Mouse (Mus musculus): ENCODE measurements at regions not wholly inside any gene's neighbourhood (a gene's known extent, or its start where the extent isn't known, plus 50 kb on each side); places are given as distances from the start of the nearest gene placed in this dataset.
A peak's percentile ranks its signal among the peaks of the same experiment; 100 is the strongest.

DNA sequence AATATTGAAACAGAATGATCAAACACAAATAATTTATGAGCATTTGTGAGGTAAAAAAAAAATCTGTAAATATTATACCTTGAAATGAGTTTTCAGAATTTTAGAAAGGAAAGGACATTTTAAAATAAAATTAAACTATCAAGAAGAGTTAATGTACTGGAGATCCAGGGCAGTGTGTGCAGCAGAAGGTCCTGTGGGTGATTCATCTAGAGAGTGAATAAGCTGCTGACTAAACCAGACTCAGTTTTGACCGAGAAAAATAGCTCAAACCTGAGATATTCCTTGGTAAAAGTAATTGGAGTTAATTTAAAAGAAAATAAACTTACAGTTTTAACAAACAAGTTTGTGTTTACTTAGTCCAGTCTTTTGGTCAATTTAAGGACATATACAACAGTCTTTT is 1118.6 kb upstream of the Celf2 start:
- DNase-seq (ENCODE audit: low read depth, low spot score): no peak

GRCm38 (mm10) chr2:8628485-8629208 is 1119.3 kb upstream of the Celf2 start:
- peak; percentile 26 for DNase-seq (ENCODE audit: low read depth, low spot score)

GRCm38 (mm10) chr2:8638082-8638481 is 1128.7 kb upstream of the Celf2 start:
- DNase-seq (ENCODE audit: low read depth, low spot score): no peak

- peak; percentile 65 for DNase-seq (ENCODE audit: low read depth, low spot score)
These were observed 1129.9 kb upstream of the Celf2 start for GRCm38 (mm10) chr2:8639282-8639681.

DNA sequence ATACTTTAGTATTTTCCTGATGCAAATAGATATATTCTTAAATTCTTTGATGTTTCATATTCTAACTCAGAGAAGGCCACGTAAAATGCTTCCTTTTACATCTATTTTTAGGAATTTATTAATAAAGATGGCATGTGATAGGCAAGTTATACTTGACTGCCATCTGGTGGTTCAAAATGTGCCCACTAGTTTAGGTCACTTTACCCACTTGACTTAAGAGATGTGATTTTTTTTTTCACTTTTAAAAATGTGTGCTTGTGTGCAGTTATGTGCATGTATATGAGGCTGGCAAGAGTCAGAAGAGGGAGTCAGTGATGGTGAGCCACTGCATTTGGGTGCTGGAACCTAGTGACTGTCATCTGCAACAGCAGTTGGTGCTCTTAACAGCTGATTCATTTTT is 1136.1 kb upstream of the Celf2 start:
- no peak for DNase-seq (ENCODE audit: low read depth, low spot score)

GRCm38 (mm10) chr2:8660544-8660943 is 1151.2 kb upstream of the Celf2 start:
- DNase-seq (ENCODE audit: low read depth, low spot score): no peak

- peak; percentile 74 for DNase-seq (ENCODE audit: low read depth, low spot score)
These were observed 1164.5 kb upstream of the Celf2 start for GRCm38 (mm10) chr2:8673751-8674378.

DNA sequence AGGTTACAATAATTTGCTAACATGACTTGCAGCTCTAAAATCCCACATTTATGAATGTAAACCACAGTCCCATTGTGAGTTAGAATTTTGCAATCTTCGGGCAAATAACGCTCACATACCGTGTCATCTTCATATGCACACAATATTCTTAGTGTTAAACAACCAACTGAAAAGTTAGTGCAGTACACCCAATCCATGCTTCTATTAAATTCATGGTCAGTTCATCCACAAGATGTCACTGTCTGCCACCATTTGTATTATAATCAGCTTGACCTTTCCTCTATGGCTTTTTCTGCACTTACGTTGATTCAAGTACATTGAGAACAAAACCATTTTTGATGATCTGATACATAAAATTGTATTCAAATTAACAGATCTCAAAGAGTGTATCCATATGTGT is 1166.2 kb upstream of the Celf2 start:
- peak; percentile 4 for DNase-seq (ENCODE audit: low read depth, low spot score)

DNA sequence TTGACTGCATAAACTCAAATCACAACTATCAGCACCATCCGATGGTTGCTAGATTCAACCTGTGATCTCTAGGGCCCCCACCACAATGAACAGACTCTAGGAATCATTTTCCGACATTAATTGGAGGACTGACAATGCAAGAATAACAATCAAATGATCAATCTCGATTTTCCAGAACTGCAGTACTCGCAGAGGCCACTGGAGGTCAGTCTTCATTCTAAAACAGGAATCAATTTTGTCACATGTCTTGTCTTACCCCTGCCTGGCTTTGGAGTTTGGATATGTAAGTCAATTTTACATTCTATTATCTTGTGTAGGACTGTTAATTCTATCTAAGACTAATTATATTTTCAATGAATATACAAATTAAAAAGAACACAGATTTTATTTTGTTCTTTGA is 1167.2 kb upstream of the Celf2 start:
- DNase-seq (ENCODE audit: low read depth, low spot score): peak; percentile 13

DNA sequence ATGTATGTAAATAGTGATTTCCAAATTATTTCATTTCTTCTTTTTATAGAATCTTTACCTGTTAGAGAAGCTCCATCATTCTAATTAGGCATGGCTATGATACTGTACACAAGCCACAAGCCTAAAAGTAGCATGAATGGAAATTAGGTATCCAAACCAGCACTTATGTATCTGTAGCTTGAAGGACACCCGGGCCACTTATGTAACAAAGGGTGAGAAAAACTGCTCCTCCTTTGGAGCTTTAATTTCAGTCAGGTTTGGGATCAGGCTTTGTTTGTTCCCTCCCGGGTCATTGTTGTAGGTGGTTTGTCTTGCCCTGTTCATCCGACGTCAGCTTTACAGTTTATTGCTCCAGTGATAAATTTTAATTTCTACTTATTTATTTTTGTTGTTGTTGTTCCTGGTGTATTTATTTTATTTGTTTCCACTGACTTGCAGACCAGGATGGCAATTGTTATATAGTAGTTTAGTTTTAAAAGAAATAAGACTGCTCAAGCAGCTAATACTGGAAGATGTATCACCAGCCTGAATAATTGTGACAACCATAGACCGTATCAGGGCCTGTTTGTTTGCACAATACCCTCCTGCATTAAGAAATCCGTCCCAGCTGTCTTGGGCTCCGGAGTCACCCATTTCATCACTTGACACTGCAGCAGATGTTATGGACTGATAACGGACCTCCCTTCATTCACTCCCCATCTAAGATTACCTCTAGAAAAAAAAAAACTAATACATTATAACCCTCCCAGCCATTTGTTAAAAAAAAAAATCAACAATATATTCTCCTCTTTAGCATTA is 1181.7 kb upstream of the Celf2 start:
- DNase-seq (ENCODE audit: low read depth, low spot score): no peak

- no peak for DNase-seq (ENCODE audit: low read depth, low spot score)
These were observed 1151.7 kb upstream of the 4930412O13Rik start for GRCm38 (mm10) chr2:8729306-8729705.

- peak; percentile 25 for DNase-seq (ENCODE audit: low read depth, low spot score)
These were observed 1126.9 kb upstream of the 4930412O13Rik start for GRCm38 (mm10) chr2:8754142-8754541.

GRCm38 (mm10) chr2:8756546-8756945 is 1124.5 kb upstream of the 4930412O13Rik start:
- no peak for DNase-seq (ENCODE audit: low read depth, low spot score)

DNA sequence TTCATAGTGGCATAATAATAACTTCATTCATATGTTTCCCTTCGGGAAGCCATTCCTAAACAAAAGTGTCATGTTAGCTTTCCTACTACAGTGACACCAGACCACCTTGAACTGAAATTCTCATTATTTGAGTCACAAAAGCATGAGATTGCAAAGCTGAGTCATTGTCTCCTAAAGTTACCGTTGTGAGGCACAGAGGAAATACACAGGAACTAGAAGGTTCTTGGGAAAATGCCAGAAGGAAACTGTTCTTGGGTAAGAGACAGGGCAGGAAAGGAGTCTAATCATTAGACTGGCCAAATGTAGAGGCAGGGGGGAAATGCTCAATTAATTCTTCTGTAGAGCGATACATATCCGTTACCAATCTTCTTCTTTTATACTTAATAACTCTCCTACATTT is 1110.4 kb upstream of the 4930412O13Rik start:
- DNase-seq (ENCODE audit: low read depth, low spot score): no peak

- no peak for DNase-seq (ENCODE audit: low read depth, low spot score)
These were observed 1099.7 kb upstream of the 4930412O13Rik start for GRCm38 (mm10) chr2:8781152-8781935.

DNA sequence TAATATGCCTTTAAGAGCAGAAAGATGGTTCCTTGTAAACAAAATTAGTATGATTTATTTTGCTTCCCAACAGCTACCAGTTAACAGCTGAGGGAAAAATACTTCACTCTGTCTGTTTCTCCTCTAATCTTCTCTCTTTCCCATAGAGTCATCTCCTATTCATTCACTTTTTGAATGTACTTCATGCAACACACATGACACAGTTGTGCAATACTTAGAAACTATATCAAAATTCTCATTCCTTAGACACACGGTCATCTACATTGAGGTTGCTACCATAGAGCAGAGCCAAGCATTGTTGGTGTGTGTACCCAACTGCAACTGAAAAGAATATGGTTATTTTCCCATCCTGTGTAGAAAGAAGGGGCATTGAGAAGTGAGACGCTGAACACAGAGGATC is 1098.8 kb upstream of the 4930412O13Rik start:
- no peak for DNase-seq (ENCODE audit: low read depth, low spot score)

- DNase-seq (ENCODE audit: low read depth, low spot score): no peak
These were observed 1079.0 kb upstream of the 4930412O13Rik start for GRCm38 (mm10) chr2:8802061-8802460.

DNA sequence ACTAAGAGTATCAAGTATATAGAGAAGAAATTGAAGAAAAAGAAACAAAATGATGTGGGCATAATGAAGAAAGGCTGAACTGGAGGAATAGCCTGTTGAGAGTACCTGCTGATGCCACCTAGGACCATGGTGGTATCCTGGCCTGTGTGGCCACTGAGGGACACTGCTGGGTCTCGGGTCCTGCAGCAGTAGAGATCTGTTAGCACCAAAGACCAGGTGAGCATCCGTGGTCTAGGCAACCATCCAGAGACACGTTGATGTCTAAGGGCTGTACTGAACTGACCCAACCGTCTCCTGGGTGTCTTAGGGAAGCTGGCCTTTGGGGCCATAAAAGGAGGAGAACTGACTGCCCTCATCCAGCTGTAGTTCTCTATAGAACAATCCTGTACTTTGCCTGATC is 1071.4 kb upstream of the 4930412O13Rik start:
- DNase-seq (ENCODE audit: low read depth, low spot score): no peak

GRCm38 (mm10) chr2:8818127-8818526 is 1062.9 kb upstream of the 4930412O13Rik start:
- DNase-seq (ENCODE audit: low read depth, low spot score): no peak

DNA sequence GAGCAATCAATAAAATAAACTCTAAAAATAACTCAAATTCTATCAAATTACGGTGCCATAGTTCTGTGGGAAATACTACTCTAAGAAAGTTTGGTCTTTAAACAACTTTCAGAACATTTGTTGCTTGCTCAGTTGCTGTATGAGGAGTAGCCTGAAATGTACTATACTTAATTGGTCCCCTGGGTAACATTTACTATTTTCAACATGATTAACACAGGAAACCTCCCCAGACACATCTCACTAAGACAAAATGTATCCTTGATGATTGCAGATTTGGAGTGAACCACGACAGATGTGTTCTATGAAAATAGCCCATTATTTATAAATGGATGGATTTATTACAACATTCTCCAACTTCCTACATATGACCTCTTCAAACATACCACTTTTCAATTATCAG is 1055.6 kb upstream of the 4930412O13Rik start:
- no peak for DNase-seq (ENCODE audit: low read depth, low spot score)

All from ES-CJ7 (cell line).